Mouse (Mus musculus): ENCODE measurements around the gene Zbtb8b. TPM values are rescaled to one million over a fixed set of nuclear protein-coding genes. Genes with fewer than 3 reads are reported as not detected.

The Zbtb8b gene
- total and polyA plus RNA-seq, 3 experiments, result 0.08 to 0.29 TPM; not detected in 1

- TF ChIP-seq POLR2AphosphoS5 (IDR thresholded peaks at IDR 0.05; ENCODE audit: borderline replicate concordance, low read depth, low read length) (no peak), EP300 (IDR thresholded peaks at IDR 0.05; ENCODE audit: low read depth in 1 of 2, low read length in 2 of 2) (peak; percentile 68 to 90; a peak in 3 of 4 replicates), BHLHE40 (IDR thresholded peaks at IDR 0.05; ENCODE audit: borderline replicate concordance, low read depth, low read length) (peak; percentile 39; the same call in 1 of the 2 replicates), KAT2A (conservative IDR thresholded peaks at IDR 0.05; ENCODE audit: low read depth, low read length) (0 out of 2 replicates have a peak, but pooled peaks have one; percentile 13), TBP (IDR thresholded peaks at IDR 0.05; ENCODE audit: low read depth, low read length) (no peak), RCOR1 (IDR thresholded peaks at IDR 0.05; ENCODE audit: low read depth, low read length) (0 out of 2 replicates have a peak, but pooled peaks have one; percentile 33), MYC (IDR thresholded peaks at IDR 0.05; ENCODE audit: low read depth, low read length) (peak; percentile 62; the same call in 1 of the 2 replicates), NELFE (IDR thresholded peaks at IDR 0.05; ENCODE audit: low read depth, low read length) (no peak), MEF2A (IDR thresholded peaks at IDR 0.05; ENCODE audit: extremely low read depth, insufficient replicate concordance, low read depth, low read length, poor library complexity, severe bottlenecking) (no peak), MAFK (IDR thresholded peaks at IDR 0.05; ENCODE audit: borderline replicate concordance, low read depth, low read length) (peak; percentile 40; the same call in 1 of the 2 replicates), MYB (IDR thresholded peaks at IDR 0.05; ENCODE audit: low read depth, low read length) (peak; percentile 55; the same call in 1 of the 2 replicates), ZMIZ1 (IDR thresholded peaks at IDR 0.05; ENCODE audit: low read depth, low read length) (no peak)
These were observed 22.7 kb upstream of the Zbtb8b start (continued) for GRCm38 (mm10) chr4:129463097-129464059.

- Histone ChIP-seq H3K9ac (ENCODE audit: control insufficient read depth, low read depth, low read length, poor library complexity, severe bottlenecking) (peak overlapping the region; percentile 87), H3K36me3 (ENCODE audit: control insufficient read depth in 1 of 2, insufficient read depth in 2 of 2, low read length in 2 of 2) (peaks cover 0 to 12% of the 10 kb centered on the region in 2 experiments; a peak in 2 of 4 replicates)
These were observed 21.5 kb upstream of the Zbtb8b start for GRCm38 (mm10) chr4:129462118-129462517.

More at GRCm38 (mm10) chr4:129462118-129462517, 21.5 kb upstream of the Zbtb8b start:
- Histone ChIP-seq H3K4me3 (ENCODE audit: control insufficient read depth in 1 of 2, insufficient read depth in 1 of 2, low read depth in 2 of 2, low read length in 2 of 2) (peak overlapping the region; percentile 90), H3K9me3 (replicated peaks; ENCODE audit: insufficient read depth, low read length) (no peaks in the 10 kb centered on the region), H3K27me3 (ENCODE audit: control insufficient read depth in 1 of 2, insufficient read depth in 2 of 2, low read length in 2 of 2) (no peaks in the 10 kb centered on the region), H3K4me1 (ENCODE audit: control insufficient read depth in 1 of 2, insufficient read depth in 2 of 2, low read length in 2 of 2) (peaks cover 14 to 23% of the 10 kb centered on the region in 2 experiments), H3K79me2 (ENCODE audit: control insufficient read depth, insufficient read depth, low read length, poor library complexity) (no peaks in the 10 kb centered on the region; the same call in 1 of the 2 replicates), H3K27ac (ENCODE audit: control insufficient read depth, low read depth, low read length) (no peak overlapping the region)
- DNase-seq (ENCODE audit: low read depth, low spot score), result no peak
- TF ChIP-seq CTCF (IDR thresholded peaks at IDR 0.05 in 2 of 3, conservative IDR thresholded peaks at IDR 0.05 in 1 of 3; ENCODE audit: control insufficient read depth in 1 of 3, insufficient read depth in 1 of 3, low read depth in 2 of 3, low read length in 3 of 3, poor library complexity in 1 of 3, severe bottlenecking in 1 of 3) (no peak), MXI1 (IDR thresholded peaks at IDR 0.05; ENCODE audit: low read depth, low read length) (no peak), ZKSCAN1 (IDR thresholded peaks at IDR 0.05; ENCODE audit: low read depth, low read length) (no peak), MYC (IDR thresholded peaks at IDR 0.05; ENCODE audit: low read depth, low read length) (no peak)

Measured in MEL (cell line).